Mouse (Mus musculus) liver, embryonic 16.5 days (tissue): ENCODE measurements around the gene Eif4a1. TPM values are rescaled to one million over a fixed set of nuclear protein-coding genes. Genes with fewer than 3 reads are reported as not detected.
"Not testable (repeated sequence)": the region's sequence is repeated elsewhere in the genome, so short reads cannot be mapped to it uniquely, and the experiment has no call there.

Source experiments
- ATAC-seq: fragments of 200-750 bp; cut with Nextera tagmentation; 2 replicates; pipeline ENCODE4 v1.8.0; 2017; ENCODE audit warnings: low read depth, mild to moderate bottlenecking, moderate number of reproducible peaks, moderate library complexity
- H3K27ac ChIP-seq: fragments of 300-500 bp; sonication (generic); 2 replicates; pipeline ENCODE4 v1.5.1; 2014; ENCODE audit warnings: mild to moderate bottlenecking, low read length
- H3K27me3 ChIP-seq: fragments of 300-500 bp; sonication (generic); 2 replicates; pipeline ENCODE4 v1.6.1; 2014; ENCODE audit warnings: low read depth, low read length, mixed read lengths; ENCODE audit not compliant: control insufficient read depth, insufficient read depth
- H3K36me3 ChIP-seq: fragments of 300-500 bp; sonication (generic); 2 replicates; pipeline ENCODE4 v1.6.1; 2014; ENCODE audit warnings: mild to moderate bottlenecking; ENCODE audit not compliant: control insufficient read depth, insufficient read depth
- H3K4me1 ChIP-seq: fragments of 300-500 bp; sonication (generic); 2 replicates; pipeline ENCODE4 v1.6.1; 2014; ENCODE audit warnings: low read depth, low read length, mixed read lengths; ENCODE audit not compliant: control insufficient read depth
- H3K4me2 ChIP-seq: fragments of 300-500 bp; sonication (generic); 2 replicates; pipeline ENCODE4 v1.6.1; 2014; ENCODE audit warnings: low read depth, low read length, mixed read lengths
- H3K4me3 ChIP-seq: fragments of 300-500 bp; sonication (generic); 2 replicates; pipeline ENCODE4 v1.5.1; 2014; ENCODE audit warnings: low read depth, mild to moderate bottlenecking, low read length
- H3K9ac ChIP-seq: fragments of 300-500 bp; sonication (generic); 2 replicates; pipeline ENCODE4 v1.6.1; 2014; ENCODE audit warnings: low read depth, low read length
- H3K9me3 ChIP-seq: fragments of 300-500 bp; sonication (generic); replicated peaks from 2 replicates; pipeline ENCODE4 v1.6.1; 2016; ENCODE audit warnings: low read length; ENCODE audit not compliant: control insufficient read depth
- WGBS: fragments of 180-500 bp; shearing (Covaris S2); extraction: QIAGEN DNeasy Blood & Tissue Kit; methylation state at CpG from one replicate; pipeline ENCODE4 v1.1.7; 2014; ENCODE audit not compliant: insufficient replicate concordance; 5-methylcytosine and 5-hydroxymethylcytosine counted together
- polyA plus RNA-seq: library from polyadenylated mRNA; unstranded; fragments of >200 nt; fragmentation: Nextera tagmentation; extraction: Ambion mirVana; gene quantifications from 2 replicates; pipeline ENCODE4 v1.2.1, GENCODE M21; 2015

Gene Eif4a1
- polyA plus RNA-seq, 1 experiment from 2014 or later: 223 TPM

DNA sequence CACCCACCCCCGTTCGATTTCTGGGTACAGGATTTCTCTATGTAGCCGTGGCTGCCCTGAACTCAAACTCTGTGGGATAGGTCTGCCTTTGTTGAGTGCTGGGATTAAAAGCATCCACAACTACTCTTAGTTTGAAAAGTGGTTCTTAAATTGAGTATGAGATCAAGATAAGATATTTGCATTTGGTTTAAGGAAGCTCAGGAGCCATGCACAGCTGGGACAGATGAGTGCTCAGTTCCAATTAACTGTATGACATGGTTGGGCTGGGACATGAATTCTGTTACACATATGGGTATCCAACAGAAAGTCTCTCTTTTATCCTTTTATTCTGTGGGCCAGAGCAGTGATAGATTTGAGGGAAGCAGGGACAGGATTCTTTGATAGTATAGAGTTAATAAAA, 36.8 kb downstream of the Eif4a1 start:
- Histone ChIP-seq H3K4me2 (no peak overlapping the region), H3K36me3 (peaks cover 5% of the 10 kb centered on the region)

DNA sequence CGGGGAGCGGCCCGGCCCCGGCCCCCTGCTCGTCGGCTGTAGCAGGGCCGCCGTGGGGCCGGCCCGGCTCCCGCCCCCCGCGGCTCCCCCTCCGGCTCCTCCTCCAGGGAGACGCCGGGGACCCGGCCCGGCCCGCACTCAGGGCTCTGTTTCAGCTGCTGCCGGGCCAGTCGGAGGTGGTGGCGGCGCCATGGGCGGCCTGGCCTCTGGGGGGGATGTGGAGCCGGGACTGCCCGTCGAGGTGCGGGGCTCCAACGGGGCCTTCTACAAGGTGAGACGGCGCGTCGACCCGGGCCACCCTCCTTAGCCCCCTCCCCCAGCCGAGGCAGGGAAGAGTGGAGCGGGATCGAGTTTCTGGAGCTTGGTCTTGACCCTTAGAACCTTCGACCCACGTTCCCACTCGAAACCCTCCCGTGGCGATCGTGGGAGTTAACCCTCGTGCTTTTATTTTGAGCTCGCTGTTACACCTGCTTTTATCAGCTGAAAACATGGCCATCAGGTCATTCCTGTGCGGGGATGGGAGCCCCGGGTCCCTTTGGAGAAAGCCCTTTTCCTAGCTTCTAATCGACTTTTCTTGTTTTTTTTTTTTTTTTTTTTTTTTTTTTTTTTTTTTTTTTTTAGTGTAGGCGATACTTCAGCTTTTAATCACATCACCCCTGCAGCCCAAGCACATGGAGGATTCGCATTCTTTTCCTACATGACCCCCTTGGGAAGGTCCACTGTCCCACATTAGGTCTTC, 38.9 kb downstream of the Eif4a1 start:
- ATAC-seq: peak; percentile 51
- H3K4me2 ChIP-seq: peak overlapping the region; percentile 86
- no peaks in the 10 kb centered on the region for H3K27me3 ChIP-seq
- peak overlapping the region; percentile 95 for H3K27ac ChIP-seq
- peak overlapping the region; percentile 98 for H3K9ac ChIP-seq
- H3K4me1 ChIP-seq: peaks cover 27% of the 10 kb centered on the region
- under 1% methylated on average over 38 of the region's 50 CpGs for WGBS
- no peaks in the 10 kb centered on the region for H3K36me3 ChIP-seq
- peak overlapping the region; percentile 94 for H3K4me3 ChIP-seq
- no peaks in the 10 kb centered on the region for H3K9me3 ChIP-seq

More for the DNA sequence above, 36.8 kb downstream of the Eif4a1 start:
- no peak overlapping the region for H3K9ac ChIP-seq
- WGBS: 77% methylated on average over 3 of the region's 3 CpGs
- no peaks in the 10 kb centered on the region for H3K9me3 ChIP-seq
- no peak for ATAC-seq
- peaks cover 27% of the 10 kb centered on the region for H3K4me1 ChIP-seq
- no peak overlapping the region for H3K27ac ChIP-seq
- no peak overlapping the region for H3K4me3 ChIP-seq
- no peaks in the 10 kb centered on the region for H3K27me3 ChIP-seq

DNA sequence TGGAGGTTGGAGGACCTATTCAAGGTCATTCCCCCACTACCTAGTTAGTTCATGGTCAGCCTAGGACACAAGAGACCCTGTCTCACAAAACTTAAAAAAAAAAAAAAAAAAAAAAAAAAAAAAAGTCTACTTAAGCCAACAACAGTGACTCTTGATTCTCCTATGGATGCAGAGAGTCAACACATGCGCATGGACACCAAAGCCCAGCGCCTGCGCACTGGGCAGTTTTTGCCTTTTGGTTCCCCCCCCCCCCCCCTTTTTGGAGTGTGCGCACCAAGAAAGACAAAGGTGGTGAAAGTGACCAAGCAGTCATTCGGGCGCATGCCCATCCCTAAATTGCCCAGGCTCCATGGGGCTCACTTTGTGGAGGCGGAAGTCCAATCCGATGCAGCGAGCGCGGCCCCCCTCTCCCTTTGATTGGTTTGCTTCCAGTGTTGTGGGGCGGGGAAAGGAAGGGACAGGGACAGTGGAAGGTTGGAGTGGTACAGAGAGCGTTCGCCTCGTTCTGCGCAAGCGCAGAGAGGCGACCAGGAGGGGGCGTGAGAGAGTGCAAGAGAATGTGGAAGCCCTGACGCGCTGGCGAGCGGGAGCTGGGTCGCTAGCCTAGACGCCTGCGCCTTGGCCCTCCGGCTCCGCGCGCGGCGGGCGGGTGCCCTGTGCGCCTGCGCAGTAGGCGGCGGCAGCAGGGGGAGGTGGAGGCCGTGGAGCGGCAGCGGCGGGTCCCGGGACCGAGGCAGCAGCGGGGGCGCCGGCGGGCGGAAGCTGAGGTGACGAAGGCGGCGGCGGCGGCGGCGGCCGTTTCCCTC, 39.7 kb downstream of the Eif4a1 start, which contains the start of gene Fxr2:
Fxr2 (plus strand) TSS at position 707 of the 806 bp plus-strand sequence.
- peak within 1 kb of the TSS; percentile 95 for H3K27ac ChIP-seq
- WGBS: under 1% methylated on average over 46 of the region's 56 CpGs
- peaks cover 27% of the 10 kb centered on the region for H3K4me1 ChIP-seq
- no peaks in the 10 kb centered on the region for H3K27me3 ChIP-seq
- peak within 1 kb of the TSS; percentile 98 for H3K9ac ChIP-seq
- no peaks in the 10 kb centered on the region for H3K36me3 ChIP-seq
- ATAC-seq: peak; percentile 95
- H3K4me2 ChIP-seq: peak within 1 kb of the TSS; percentile 86
- peak within 1 kb of the TSS; percentile 94 for H3K4me3 ChIP-seq
- no peaks in the 10 kb centered on the region for H3K9me3 ChIP-seq

DNA sequence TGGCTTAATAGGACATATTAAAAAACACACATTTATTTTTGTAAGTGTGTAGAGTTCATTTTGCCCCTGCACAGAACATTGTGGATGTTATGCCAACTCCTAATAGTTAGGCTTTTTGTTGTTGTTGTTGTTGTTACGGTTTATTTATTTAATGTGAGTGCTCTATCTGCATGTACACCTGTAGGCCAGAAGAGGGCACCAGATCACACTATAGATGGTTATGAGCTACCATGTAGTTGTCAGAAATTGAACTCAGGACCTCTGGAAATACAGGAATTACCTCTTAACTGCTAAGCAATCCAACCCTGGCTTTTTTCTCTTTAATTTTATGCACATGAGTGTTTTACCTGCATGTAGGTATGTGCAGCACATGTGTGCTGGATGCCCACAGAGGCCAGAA, 42.4 kb downstream of the Eif4a1 start:
- peaks cover 17% of the 10 kb centered on the region for H3K4me1 ChIP-seq
- ATAC-seq: no peak
- H3K4me3 ChIP-seq: no peak overlapping the region
- no peak overlapping the region for H3K4me2 ChIP-seq
- no peak overlapping the region for H3K27ac ChIP-seq
- no peaks in the 10 kb centered on the region for H3K36me3 ChIP-seq
- H3K27me3 ChIP-seq: no peaks in the 10 kb centered on the region
- no peaks in the 10 kb centered on the region for H3K9me3 ChIP-seq
- WGBS: 48% methylated on average over 1 of the region's 1 CpGs
- H3K9ac ChIP-seq: no peak overlapping the region

GRCm38 (mm10) chr11:69628286-69628685, 43.9 kb downstream of the Eif4a1 start:
- ATAC-seq: no peak
- Histone ChIP-seq H3K27ac (no peak overlapping the region), H3K36me3 (no peaks in the 10 kb centered on the region), H3K9ac (no peak overlapping the region), H3K4me3 (no peak overlapping the region), H3K4me1 (peaks cover 5% of the 10 kb centered on the region), H3K4me2 (no peak overlapping the region), H3K27me3 (no peaks in the 10 kb centered on the region), H3K9me3 (no peaks in the 10 kb centered on the region)
- WGBS: 32% methylated on average over 6 of the region's 6 CpGs

- not testable (repeated sequence) for H3K9me3 ChIP-seq, ATAC-seq, H3K27me3 ChIP-seq
Observed at GRCm38 (mm10) chr11:69624339-69624738, 47.9 kb downstream of the Eif4a1 start.

GRCm38 (mm10) chr11:69623006-69623405, 49.2 kb downstream of the Eif4a1 start:
- ATAC-seq: no peak
- Histone ChIP-seq H3K36me3 (no peaks in the 10 kb centered on the region), H3K27me3 (no peaks in the 10 kb centered on the region), H3K9ac (no peak overlapping the region), H3K9me3 (no peaks in the 10 kb centered on the region), H3K27ac (no peak overlapping the region), H3K4me1 (peaks cover 27% of the 10 kb centered on the region), H3K4me2 (peak overlapping the region; percentile 80), H3K4me3 (no peak overlapping the region)
- 55% methylated on average over 4 of the region's 4 CpGs for WGBS

More at GRCm38 (mm10) chr11:69624339-69624738, 47.9 kb downstream of the Eif4a1 start:
- WGBS: 63% methylated on average over 2 of the region's 2 CpGs
- H3K27ac ChIP-seq, H3K9ac ChIP-seq, H3K36me3 ChIP-seq, H3K4me2 ChIP-seq, H3K4me3 ChIP-seq: not testable (repeated sequence)
- H3K4me1 ChIP-seq: peaks cover 27% of the 10 kb centered on the region

- no peaks in the 10 kb centered on the region for H3K9me3 ChIP-seq
- H3K4me1 ChIP-seq: peaks cover 31% of the 10 kb centered on the region
- no peaks in the 10 kb centered on the region for H3K27me3 ChIP-seq
- no peak for ATAC-seq
- no peak overlapping the region for H3K27ac ChIP-seq
- H3K9ac ChIP-seq: peak overlapping the region; percentile 59
- 40% methylated on average over 6 of the region's 6 CpGs for WGBS
- H3K36me3 ChIP-seq: no peaks in the 10 kb centered on the region
- H3K4me3 ChIP-seq: peak overlapping the region; percentile 65
- H3K4me2 ChIP-seq: peak overlapping the region; percentile 80
Observed at GRCm38 (mm10) chr11:69622406-69622805, 49.8 kb downstream of the Eif4a1 start.
